Mouse (Mus musculus): ENCODE data around the gene Tmem201.

Tmem201 gene

DNA sequence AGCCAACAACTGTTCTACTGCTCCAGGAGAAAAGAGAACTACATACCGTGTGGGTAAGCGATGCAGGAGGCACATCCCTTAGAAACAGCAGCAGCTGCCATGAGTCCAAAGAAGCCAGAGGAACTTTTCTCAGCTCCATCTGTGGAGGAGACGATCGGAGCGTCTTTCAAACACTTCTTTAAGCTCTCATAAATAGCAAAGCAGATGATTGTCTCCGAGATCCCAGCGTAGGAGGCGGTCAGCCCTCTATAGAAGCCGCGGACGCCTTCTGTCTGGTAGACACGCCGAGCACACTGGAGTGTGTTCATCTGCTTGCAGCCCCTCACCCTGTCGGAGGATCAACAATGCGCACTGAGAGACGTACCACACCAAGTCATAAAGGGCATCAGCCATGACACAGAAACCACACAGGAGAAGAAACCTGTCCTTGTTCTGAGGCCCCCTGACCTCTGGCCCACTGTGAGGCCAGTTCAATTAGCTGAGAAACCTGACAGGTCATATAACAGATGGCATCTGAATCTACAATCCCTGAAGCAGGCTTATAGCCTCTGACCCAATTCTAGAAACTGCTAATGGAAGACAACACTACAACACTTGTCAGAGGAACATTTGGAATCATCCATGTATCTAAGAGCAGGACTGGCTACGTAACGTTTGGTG, 11.3 kb upstream of the Tmem201 start:
- no peak for DNase-seq (ENCODE audit: low spot score)

GRCm38 (mm10) chr4:149744119-149744518, 6.3 kb upstream of the Tmem201 start:
- DNase-seq (ENCODE audit: low spot score), result no peak

DNA sequence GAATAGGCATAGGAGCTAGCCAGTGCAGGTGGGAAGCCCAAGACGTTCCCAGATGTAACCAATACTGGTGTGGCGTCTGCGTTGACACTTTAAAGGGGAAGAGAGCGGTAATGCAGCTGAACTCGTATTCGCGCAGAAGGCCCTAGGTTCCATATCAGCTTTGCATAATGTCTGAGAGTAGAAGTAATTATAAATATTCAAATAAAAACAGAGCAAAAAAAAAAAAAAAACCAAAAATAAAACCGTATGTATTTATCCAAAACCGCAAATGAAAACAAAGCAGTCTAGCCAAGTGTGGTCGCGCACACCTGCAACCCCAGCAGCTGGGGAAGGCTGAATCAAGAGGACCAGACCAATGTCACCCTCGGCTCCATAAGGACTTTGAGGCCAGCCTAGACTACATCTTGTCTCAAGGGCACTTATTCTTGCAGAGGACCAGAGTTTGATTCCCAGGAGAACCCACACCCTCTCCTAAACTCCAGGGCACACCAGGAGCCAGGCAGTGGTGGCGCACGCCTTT, 4.2 kb upstream of the Tmem201 start:
- DNase-seq (ENCODE audit: low spot score), result no peak

GRCm38 (mm10) chr4:149740301-149740700, 2.5 kb upstream of the Tmem201 start:
- no peak for DNase-seq (ENCODE audit: low spot score)

DNA sequence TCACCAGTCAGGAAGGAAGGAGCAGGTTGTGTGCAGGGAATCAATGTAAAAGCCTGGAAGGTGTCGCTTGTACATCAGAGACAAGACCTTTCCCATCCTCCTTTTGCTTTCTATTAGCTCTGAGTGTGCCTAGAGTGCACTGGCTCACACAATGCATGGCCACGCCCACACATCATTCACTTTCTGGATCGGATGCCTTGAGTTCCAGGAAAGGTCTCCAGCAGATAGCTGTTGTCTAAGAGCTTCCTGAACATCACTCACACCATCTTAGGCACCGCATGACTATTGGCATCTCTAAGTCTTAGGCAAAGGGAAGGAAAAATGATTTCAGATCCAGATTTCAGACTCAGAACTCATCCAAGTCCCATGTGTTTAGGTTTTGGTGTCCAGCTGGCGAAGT, 1.6 kb upstream of the Tmem201 start:
- DNase-seq (ENCODE audit: low spot score), result no peak

GRCm38 (mm10) chr4:149736581-149736980, 1.3 kb downstream of the Tmem201 start:
- DNase-seq (ENCODE audit: low spot score), result no peak

GRCm38 (mm10) chr4:149735624-149736250, 2.1 kb downstream of the Tmem201 start:
- no peak for DNase-seq (ENCODE audit: low spot score)

- no peak for DNase-seq (ENCODE audit: low spot score)
These were observed 2.9 kb downstream of the Tmem201 start for GRCm38 (mm10) chr4:149734730-149735475.

GRCm38 (mm10) chr4:149734246-149734645, 3.6 kb downstream of the Tmem201 start:
- DNase-seq (ENCODE audit: low spot score), result no peak

GRCm38 (mm10) chr4:149733748-149734147, 4.1 kb downstream of the Tmem201 start:
- no peak for DNase-seq (ENCODE audit: low spot score)

GRCm38 (mm10) chr4:149732800-149733199, 5.0 kb downstream of the Tmem201 start:
- no peak for DNase-seq (ENCODE audit: low spot score)

DNA sequence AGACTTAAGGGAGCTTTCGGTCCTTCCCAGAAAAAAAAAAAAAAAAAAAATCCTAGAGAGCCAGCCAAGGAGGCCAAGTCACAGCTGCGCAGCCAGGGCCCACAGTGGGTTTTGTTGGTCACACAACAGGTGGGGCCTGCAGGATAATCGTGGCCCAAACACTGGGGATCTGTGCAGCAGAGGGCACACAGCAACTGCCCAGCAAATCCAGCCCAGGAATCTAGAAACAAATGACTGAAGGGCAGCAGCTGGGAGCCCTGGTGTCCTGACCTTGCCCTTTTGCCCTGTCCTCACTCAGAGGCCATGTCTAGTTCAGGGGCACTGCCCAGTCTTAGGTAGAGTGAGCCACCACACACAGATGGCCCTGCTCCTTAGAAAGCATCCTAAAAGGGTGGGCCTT, 5.5 kb downstream of the Tmem201 start:
- DNase-seq (ENCODE audit: low spot score), result no peak

DNA sequence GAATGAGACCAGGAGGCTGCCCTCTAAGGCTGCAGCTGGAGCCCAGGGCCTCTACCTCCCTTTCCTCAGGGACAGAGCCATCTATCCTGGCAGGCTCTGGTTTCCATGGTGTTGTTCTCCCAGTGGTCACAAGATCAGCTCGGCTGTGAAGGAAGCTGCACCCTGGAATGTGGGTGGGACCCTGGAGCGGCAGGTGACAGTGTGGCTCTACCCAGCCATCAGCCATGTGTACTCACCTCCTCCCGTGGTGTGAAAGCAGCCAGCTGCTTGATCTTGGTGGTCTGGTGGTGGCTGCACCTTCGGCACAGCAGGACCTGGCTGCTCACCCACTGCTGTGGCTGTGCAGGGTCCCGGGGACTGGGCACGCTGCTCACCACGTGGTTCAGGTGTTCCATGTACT, 7.0 kb downstream of the Tmem201 start:
- DNase-seq (ENCODE audit: low spot score), result no peak

DNA sequence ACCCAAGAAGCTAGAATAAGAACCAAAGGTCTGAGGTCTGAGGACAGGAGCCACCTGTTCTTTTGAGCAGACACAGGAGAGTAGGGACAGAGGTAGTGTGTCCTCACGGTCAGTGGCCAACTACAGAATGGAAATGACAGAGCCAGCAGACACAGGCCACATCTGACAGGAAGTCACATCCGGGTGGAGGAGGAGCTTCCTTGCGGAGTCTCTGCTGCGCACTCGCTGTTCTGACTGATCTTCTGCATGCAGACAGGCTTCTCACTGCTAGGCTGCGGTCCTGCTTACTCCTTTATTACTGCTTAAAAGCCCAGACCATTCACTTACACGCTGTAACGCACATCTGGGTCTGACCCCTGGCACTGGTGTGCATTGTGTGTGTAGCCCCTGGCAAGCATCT, 9.0 kb downstream of the Tmem201 start:
- DNase-seq (ENCODE audit: low spot score), result no peak

- DNase-seq (ENCODE audit: low spot score), result no peak
These were observed 10.2 kb downstream of the Tmem201 start for GRCm38 (mm10) chr4:149727636-149728035.

DNA sequence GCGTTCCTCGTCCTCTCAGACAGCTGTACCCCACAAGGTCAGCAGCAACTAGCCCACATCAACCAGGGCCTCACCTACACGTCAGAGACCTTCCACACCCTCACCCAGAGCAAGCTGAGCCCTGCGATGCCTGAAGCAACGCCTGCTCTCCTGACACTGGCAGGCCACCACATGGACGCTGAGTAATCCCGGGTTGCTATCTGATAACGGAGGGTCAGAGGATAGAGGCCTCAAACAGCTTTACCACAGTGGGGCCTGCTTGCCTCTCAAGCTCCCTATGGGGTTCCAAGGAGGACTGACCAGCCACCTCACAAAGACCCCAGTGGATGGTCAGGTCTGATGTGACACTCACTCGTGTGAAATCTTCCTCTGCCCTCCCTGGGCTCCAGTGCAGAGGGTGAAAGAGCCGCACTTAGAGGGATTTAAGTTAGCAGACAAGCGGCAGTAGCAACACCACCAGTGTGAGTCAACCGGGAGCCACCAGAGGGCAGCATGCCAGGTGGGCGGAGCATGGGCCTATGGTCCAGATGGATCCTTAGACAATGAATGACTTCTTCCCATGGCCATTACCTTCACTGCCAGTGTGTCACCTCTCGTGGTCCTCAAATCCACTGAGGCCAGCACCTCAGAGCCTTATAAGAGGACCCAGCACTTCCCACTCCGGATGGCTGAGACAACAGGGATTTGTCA, 12.0 kb downstream of the Tmem201 start:
- DNase-seq (ENCODE audit: low spot score), result peak; percentile 82

DNA sequence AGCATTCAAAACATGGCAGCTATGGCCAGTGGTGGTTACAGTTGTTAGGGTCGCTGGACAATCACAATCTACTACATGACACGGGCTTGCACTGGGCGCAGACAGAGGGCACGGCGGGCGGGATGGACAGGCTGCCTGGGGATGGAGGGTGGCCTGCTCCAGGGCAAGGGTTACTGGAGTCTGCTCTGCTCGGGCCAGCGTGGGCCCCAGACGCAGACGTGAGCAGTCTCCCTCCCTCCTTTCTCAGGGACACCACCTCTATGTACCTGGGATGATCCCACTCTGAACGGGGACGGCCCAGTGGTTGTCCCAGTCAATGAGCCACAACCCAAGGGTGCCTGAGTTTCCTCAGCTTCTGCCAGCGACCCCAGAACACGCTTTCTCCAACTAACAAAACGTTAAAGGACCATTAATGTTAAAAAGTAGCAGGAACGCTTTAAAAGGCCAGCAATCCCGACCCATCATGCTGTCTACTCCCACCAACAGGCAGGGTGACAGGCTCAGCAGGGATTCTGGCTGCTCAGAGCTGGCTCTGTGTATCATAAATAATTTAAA, 12.9 kb downstream of the Tmem201 start:
- no peak for DNase-seq (ENCODE audit: low spot score)

- DNase-seq (ENCODE audit: low spot score), result no peak
These were observed 13.8 kb downstream of the Tmem201 start for GRCm38 (mm10) chr4:149723855-149724731.

GRCm38 (mm10) chr4:149723021-149723390, 14.8 kb downstream of the Tmem201 start:
- no peak for DNase-seq (ENCODE audit: low spot score)

- DNase-seq (ENCODE audit: low spot score), result no peak
These were observed 15.5 kb downstream of the Tmem201 start for GRCm38 (mm10) chr4:149722104-149723020.
